In genomic region chr12:86795838-86796232, GRCm38 (mm10) we compare ENCODE assay signal across 8 mouse cellular contexts.
DNase-seq lines count a peak whose midpoint lies in the region; ATAC-seq and TF ChIP-seq lines count a peak whose summit lies in the region.

No protein-coding gene starts in this region.

- no peak overlapping the region for H3K27ac ChIP-seq in bone marrow macrophage, adult 2 months (ENCODE audit: insufficient read depth, low read depth, low read length)
- H3K27ac ChIP-seq in embryonic fibroblast, embryonic 13.5 days (ENCODE audit: insufficient read depth, low read length), result no peak overlapping the region
- no peak overlapping the region for H3K27ac ChIP-seq in heart, embryonic 15.5 days
- no peak overlapping the region for H3K27ac ChIP-seq in liver, postnatal 0 days (ENCODE audit: low read depth)
- 0 out of 2 replicates have a peak overlapping the region, but pooled peaks have one; percentile 48 for H3K27ac ChIP-seq in neural tube, embryonic 15.5 days (replicated peaks)

- H3K9ac ChIP-seq in heart, embryonic 15.5 days, result no peak overlapping the region
- 0 out of 2 replicates have a peak overlapping the region, but pooled peaks have one; percentile 36 for H3K9ac ChIP-seq in liver, postnatal 0 days (replicated peaks)
- no peak overlapping the region for H3K9ac ChIP-seq in neural tube, embryonic 15.5 days (replicated peaks)

- 0 out of 2 replicates have a peak, but pooled peaks have one; percentile 18 for TF ChIP-seq EP300 in liver, postnatal 0 days (IDR thresholded peaks at IDR 0.05; ENCODE audit: low read depth)

- peak; percentile 89 for ATAC-seq in CD4-positive, CD25-positive, alpha-beta regulatory T cell, adult 4 months
- ATAC-seq in heart, embryonic 15.5 days (replicated peaks; ENCODE audit: insufficient number of reproducible peaks, insufficient read depth, low FRiP score, low read depth), result 0 out of 2 replicates have a peak, but pooled peaks have one; percentile 23
- ATAC-seq in liver, postnatal 0 days, result peak; percentile 82
- peak; percentile 67 for ATAC-seq in neural tube, embryonic 15.5 days (ENCODE audit: low FRiP score)

- TF ChIP-seq CTCF in bone marrow macrophage, adult 2 months (IDR thresholded peaks at IDR 0.05; ENCODE audit: low read depth, low read length), result peak; percentile 99
- TF ChIP-seq CTCF in embryonic fibroblast, embryonic 13.5 days (IDR thresholded peaks at IDR 0.05; ENCODE audit: borderline replicate concordance, insufficient read depth, low read length), result peak; percentile 96
- TF ChIP-seq CTCF in liver, postnatal 0 days (IDR thresholded peaks at IDR 0.05; ENCODE audit: low read depth), result peak; percentile 100

- H3K4me1 ChIP-seq in bone marrow macrophage, adult 2 months (ENCODE audit: control insufficient read depth, insufficient read depth, low read length), result peaks cover 16% of the 10 kb centered on the region
- peaks cover 3% of the 10 kb centered on the region; the same call in 1 of the 2 replicates for H3K4me1 ChIP-seq in embryonic fibroblast, embryonic 13.5 days (ENCODE audit: control insufficient read depth, insufficient read depth, low read length)
- H3K4me1 ChIP-seq in heart, embryonic 15.5 days (replicated peaks), result peaks cover 46% of the 10 kb centered on the region
- peaks cover 37% of the 10 kb centered on the region for H3K4me1 ChIP-seq in liver, postnatal 0 days (ENCODE audit: insufficient read depth)
- H3K4me1 ChIP-seq in neural tube, embryonic 15.5 days, result peaks cover 31% of the 10 kb centered on the region

- H3K36me3 ChIP-seq in heart, embryonic 15.5 days, result no peaks in the 10 kb centered on the region
- no peaks in the 10 kb centered on the region for H3K36me3 ChIP-seq in liver, postnatal 0 days (replicated peaks; ENCODE audit: insufficient read depth, low read length)
- no peaks in the 10 kb centered on the region for H3K36me3 ChIP-seq in neural tube, embryonic 15.5 days

- no peak overlapping the region for H3K4me2 ChIP-seq in heart, embryonic 15.5 days
- H3K4me2 ChIP-seq in liver, postnatal 0 days (ENCODE audit: low read depth, low read length), result no peak overlapping the region
- H3K4me2 ChIP-seq in neural tube, embryonic 15.5 days, result no peak overlapping the region

- 4% methylated on average over 4 of the region's 4 CpGs for WGBS in heart, embryonic 15.5 days
- 0% methylated on average over 4 of the region's 4 CpGs for WGBS in liver, postnatal 0 days (ENCODE audit: insufficient replicate concordance)
- WGBS in neural tube, embryonic 15.5 days, result 3% methylated on average over 4 of the region's 4 CpGs

- H3K4me3 ChIP-seq in bone marrow macrophage, adult 2 months (ENCODE audit: insufficient read depth, low read length), result no peak overlapping the region
- no peak overlapping the region for H3K4me3 ChIP-seq in embryonic fibroblast, embryonic 13.5 days (ENCODE audit: insufficient read depth, low read length)
- H3K4me3 ChIP-seq in heart, embryonic 15.5 days, result no peak overlapping the region
- H3K4me3 ChIP-seq in liver, postnatal 0 days (ENCODE audit: low read depth, low read length), result no peak overlapping the region
- no peak overlapping the region for H3K4me3 ChIP-seq in neural tube, embryonic 15.5 days (replicated peaks)

- DNase-seq in kidney, postnatal 14 days, result peak; percentile 90
- DNase-seq in liver, postnatal 0 days, result peak; percentile 90
- DNase-seq in testis, postnatal 10 days (ENCODE audit: low spot score), result peak; percentile 88

- no peak for TF ChIP-seq POLR2A in bone marrow macrophage, adult 2 months (IDR thresholded peaks at IDR 0.05; ENCODE audit: borderline replicate concordance, low read depth, low read length)
- no peak for TF ChIP-seq POLR2A in embryonic fibroblast, embryonic 13.5 days (IDR thresholded peaks at IDR 0.05; ENCODE audit: low read depth, low read length)

- H3K27me3 ChIP-seq in heart, embryonic 15.5 days, result no peaks in the 10 kb centered on the region
- H3K27me3 ChIP-seq in liver, postnatal 0 days (ENCODE audit: insufficient read depth, low read length), result no peaks in the 10 kb centered on the region
- H3K27me3 ChIP-seq in neural tube, embryonic 15.5 days (replicated peaks), result no peaks in the 10 kb centered on the region

- H3K9me3 ChIP-seq in heart, embryonic 15.5 days (replicated peaks), result no peaks in the 10 kb centered on the region
- no peaks in the 10 kb centered on the region for H3K9me3 ChIP-seq in liver, postnatal 0 days (ENCODE audit: low read length)
- H3K9me3 ChIP-seq in neural tube, embryonic 15.5 days (replicated peaks), result no peaks in the 10 kb centered on the region

Comparison
In these comparisons a context has a peak if more than half of its experiments do, and no peak if none do; other contexts are left out.
1. ATAC-seq: peak in every context shown above with its lines; median percentile 89 in CD4-positive, CD25-positive, alpha-beta regulatory T cell, adult 4 months; 82 in liver, postnatal 0 days; 67 in neural tube, embryonic 15.5 days; 23 in heart, embryonic 15.5 days.